Mouse (Mus musculus) spleen, adult 12 weeks (tissue): ENCODE measurements around the gene Ptprz1.

Experiments
- DNase-seq: peaks from one replicate; pipeline ENCODE4 v3.0.0; 2022; ENCODE audit warnings: low spot score

Ptprz1 gene

DNA sequence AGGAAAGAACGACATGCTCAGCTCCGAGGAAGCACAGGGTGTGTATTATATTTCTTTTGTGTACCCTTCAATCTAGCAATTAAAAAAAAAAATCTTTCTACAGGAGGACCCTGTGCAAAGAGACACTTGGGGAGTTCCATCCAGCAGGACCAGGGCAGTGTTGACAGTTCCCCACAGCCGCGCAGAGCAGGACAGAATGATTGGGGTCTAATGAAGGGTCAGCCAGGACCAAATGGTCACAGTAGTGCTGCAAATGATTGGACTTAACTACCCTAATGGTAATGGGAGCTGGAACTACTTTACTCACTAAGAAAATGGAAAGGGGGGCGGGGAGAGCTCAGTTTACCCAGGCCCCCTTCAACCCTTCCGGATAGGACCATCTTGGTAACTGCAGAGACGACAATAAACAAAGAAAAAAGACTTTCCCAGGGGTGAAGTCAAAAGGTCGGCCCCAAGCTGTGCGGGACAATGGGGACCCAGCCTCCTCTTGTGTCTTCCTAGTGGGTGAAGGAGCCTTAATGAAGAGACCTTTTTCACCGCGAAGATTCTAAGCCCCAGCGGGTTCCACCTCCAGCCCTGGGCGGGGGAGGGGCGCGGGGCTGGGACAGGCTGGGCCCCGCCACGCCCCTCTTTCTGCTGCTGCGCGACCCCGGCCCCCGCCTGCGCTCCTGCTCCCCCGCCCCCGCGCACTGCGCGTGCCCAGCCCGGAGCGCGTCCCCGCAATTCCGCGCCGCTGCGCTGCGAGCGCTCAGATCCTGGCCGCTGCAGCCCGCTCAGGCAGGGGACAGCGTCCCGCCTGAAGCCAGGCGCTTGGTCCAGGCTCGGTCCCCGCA, at the start of gene Ptprz1:
TSS of gene Ptprz1 (plus strand) at position 722 of the 833 bp plus-strand sequence.
- DNase-seq, result no peak

DNA sequence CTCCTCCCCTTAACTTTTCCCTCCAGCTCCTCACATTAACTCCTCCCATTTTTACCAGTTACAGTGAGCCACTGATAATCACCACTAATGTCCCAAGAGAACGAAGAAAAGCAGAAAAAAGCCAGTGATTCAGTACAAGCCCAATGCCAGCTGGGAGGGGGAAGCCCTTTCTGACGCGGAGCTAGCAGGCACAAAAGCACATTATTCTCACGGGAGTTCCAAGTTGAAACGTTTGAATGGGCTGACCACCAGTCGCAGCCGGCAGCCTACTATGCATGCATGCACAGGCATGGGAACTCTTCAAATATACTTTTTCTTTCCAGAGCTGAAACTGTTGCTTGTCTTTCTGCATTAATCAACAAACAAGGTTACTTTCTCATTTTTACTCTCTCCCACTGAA, 41.7 kb upstream of the Ptprz1 start:
- no peak for DNase-seq

DNA sequence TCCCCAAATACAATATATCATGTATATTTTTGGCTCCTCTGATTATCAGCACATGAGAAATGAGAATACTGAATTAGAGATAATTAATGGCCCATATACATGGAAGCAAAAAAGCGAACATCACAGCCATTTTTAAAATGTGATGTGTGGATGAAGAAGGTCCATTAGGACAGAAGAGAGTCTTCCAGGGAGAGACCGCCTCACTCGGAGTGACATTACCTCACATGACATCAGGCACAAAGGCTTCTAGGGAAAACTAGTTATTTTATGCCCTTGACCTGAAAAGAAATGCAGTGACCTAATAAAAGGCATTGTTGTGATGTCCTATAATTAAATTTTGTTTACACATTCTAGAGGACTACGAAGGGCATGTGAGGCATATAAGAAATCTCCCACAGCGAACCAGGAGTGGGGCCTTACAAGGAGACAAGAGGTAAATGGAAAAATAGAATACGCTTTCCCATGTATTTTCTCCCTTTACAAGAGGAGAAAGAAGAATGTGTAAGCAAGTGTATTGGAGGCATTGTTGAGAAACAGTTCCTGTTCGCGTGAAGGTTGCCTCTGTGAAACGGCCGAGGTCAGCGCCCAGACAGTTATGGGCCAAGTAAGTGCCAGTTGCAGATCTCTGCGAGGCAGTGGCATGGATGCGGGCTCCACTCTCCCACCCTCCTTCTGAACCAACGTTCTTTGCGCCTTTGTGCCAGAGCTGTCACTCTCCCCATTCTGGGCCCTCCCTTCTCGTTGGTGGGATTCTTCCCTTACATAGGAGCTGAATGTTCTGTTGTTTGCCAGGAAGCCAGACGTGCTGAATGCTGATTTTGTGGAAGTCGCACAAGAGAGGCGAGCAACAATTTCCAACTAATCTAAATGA, 41.0 kb upstream of the Ptprz1 start:
- no peak for DNase-seq

DNA sequence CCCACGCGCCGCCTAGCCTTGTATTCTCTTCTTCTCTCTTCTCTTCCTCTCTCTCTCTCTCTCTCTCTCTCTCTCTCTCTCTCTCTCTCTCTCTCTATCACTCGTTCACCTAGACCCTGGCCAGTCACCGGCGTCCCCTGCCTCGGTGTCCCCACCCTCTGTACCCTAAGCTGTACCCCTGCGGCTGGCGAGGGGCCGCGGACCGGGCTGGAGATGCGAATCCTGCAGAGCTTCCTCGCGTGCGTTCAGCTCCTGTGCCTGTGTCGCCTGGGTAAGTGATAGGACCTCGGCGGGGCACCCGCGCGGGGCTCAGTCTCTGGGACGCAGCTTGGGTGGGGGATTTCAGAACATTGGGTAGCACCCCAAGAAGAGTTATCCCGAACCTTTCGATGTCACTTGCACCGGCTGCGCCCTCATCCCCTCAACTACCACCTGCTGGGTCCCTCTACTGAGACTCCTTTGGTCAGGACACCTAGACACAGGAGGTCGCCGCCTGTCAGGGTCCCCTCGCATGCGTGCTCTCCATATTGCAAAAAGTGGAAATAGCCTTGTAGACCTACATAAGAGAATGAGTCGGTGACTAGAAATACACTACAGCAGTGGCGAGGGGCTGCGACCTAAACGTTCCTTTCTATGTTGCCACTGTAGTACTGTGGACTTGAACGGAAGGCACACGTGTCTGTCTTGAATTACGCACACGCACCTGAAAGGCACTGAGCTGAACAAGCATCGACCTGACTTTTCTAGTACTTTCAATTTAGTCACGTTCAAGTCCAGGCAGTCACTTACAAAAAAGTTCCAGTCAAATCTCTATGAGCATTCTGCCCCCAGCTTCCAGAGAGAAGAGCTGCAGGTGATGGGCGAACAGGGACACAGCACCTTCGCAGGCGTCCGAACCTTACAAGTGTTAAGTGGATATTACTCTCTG, 576 bp downstream of the Ptprz1 start:
- DNase-seq, result no peak

DNA sequence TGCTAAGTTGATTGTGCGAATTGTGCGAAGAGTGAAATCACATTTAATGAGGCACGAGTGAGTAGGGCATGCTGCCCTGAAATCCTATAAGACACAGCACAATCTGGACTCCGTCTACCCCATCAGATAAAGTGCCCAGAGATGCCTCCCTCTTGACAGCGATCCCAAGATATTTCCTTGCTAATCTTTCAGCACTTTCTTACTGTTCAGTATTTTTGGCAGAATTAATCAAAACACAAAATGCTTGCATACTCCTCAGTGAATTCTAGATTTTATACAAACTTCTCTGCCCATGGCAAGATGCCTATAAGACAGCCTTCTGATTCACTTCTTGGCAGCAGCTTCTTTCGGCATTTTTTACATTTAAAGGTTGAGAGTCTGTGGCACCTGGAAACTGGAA, 12.7 kb downstream of the Ptprz1 start:
- no peak for DNase-seq

DNA sequence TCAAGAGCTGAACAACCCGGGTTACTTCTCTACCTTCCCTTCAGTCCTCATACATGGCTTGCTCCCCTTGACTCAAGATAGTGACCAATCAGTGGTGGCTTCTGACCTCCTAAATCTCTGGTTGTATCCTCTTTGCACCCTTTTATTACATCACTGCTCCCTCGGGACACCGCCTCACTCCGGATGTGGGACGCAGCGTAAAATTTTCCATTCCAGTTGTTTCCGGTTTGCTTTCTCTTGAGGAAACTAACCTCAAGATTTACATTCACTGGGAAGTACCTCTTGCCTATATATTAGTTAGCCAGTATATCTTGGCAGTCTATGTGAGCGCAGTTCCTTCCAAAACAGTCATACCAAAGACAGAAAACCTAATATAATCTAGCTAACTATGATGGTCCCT, 14.0 kb downstream of the Ptprz1 start:
- DNase-seq, result no peak

DNA sequence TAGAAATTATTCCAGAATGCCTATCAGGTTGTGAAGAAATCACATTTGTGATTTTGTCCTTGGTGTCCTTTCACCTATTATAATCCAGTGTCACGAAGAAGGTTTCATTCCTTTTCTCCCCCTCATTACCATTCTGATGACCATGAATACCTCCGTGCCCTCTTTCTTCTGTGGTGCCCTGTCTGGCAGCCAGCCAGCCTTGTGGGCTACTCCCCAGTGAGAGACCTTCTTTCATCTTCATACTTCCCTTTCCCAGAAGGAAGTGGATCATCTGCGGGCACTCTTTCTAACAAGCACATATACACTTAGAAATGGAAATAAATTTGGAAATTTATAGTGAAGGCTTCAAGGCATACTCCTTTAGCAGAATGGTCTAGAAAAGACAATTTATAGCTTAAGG, 26.7 kb downstream of the Ptprz1 start:
- no peak for DNase-seq

DNA sequence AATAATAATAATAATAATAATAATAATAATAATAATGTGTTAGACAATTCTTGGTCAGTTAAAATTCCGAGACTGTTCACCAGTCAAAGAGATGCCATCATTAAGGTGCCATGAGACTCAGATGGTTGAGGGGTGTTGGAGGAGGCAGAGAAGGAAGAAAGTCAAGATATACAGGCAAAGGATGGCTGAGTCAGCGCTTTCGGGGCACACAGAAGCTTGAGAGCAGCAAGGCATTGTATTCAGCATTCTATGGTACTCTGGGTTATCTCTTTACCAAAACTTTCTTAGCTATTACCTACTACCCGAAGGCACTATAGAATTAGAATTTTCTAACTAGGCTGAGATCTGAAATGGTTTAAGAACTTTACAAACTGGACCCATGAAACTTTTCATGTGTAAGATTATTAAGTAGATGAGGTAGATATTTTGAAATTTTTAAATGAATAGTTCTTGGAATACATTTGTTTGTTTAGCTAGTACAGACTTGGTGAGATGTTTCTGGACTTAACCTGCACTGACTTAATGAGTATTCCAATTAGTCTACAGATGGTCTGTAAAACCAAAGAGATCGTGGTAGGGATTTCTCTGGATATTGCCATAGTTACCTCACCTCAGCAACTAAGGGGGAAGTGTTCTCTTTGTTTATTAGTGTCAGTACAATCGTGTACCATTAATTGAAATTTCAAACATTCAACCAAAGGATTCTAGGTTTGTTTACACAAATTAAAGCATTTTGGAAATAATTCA, 33.4 kb downstream of the Ptprz1 start:
- DNase-seq, result no peak

DNA sequence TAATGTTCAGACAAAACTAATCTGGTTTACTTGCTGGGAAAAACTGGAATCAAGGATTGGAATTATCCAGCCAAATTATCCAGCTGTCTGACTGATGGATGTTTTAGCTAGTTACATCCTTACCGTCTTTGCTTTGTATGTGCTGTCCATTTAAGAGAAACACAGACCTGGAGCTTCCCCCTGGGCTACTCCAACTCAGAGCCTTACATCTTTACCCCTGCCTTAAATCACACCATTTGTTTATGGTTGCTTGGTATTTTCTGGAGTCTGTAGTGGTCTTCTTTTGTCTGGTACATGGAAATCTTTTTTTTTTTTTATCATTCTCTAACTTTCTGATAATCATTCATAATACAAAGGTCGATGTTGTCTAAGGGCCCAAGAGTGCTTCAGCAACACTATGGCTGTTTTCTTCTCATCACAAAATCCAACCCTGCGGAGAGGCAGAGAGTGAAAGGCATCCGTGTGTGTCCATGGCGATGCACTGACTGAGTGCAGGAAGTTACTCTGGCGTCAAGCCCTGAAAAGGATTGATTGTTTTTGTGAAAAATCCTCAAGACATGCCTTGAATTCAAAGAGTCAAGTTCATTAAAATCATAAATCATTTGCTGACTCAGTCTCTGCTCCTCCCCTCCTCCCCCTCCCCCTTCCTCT, 34.1 kb downstream of the Ptprz1 start:
- no peak for DNase-seq

DNA sequence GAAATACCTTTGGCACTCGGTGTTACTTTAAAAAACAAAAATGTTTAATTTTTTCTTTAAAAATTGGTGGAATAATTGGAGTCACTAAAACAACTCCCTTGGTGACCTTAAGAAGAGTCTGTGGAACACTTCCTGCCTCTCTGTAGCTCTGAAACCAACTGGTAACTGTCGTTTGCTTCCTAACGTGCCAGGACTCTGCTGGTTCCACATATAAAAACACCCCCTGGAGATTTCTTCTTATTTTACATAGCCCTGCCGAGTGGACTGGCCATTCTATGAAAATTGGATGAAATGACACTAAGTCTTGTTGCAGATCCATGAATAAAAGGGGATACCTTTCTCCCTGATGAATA, 34.6 kb downstream of the Ptprz1 start:
- no peak for DNase-seq

DNA sequence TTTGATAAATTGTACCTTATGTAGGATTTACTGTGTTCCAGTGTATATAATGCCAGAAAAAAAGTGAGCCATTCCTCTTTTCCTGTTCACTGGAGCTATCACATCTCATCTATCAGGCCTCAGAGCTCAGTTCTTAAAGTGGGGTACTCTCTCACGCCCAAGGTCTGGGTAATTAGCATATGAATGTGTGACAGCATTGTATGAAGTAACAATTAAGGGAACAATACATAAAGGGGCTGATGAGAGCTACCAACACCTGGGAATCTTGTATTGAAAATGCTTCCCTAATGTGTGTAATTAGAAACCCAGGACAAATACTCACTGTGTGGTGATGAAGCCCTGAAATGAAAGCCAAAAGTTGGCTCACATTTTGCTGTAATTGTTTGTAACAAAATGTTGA, 47.6 kb downstream of the Ptprz1 start:
- DNase-seq, result no peak

DNA sequence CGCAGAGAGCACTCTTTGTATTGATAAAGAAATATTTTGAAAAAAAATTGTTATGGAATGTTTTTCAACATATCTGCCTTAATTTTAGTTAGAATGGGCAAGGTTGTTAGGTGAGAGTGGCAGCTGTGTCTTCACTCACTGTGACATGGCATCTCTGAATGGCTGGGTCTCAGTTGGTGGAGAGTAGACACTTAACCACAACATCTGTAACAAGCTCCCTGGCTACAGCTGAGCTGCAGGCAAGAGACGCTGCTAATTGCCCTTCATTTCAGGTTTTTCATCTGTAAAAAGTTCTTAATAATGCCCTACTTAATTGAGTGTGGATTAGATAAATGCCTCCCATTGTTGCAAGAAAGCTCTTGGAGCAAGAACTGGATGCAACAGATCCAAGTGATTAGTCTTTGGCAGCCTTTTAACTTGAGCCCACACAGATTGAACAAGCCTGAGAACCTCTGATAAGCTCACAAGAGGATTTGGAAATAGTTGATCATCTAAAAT, 57.5 kb downstream of the Ptprz1 start:
- DNase-seq, result no peak

DNA sequence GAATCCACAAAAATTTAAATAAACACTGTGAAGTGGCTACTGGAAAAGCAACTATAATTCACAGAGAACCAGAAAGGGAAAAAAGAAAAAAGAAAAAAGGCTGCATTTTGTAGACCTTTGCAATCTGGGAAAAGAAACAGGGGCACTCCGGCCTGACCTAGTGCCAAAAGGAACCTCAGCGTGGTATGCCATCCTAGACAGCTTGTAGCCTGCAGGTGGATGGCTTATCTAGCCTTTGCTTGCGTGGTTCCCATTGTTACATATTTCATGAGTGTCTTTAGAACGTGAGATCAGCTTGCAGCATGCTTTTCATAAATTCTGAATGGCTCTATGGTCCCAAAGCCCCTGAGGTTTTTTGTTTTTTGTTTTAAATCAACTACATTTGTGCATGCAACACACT, 61.8 kb downstream of the Ptprz1 start:
- no peak for DNase-seq

DNA sequence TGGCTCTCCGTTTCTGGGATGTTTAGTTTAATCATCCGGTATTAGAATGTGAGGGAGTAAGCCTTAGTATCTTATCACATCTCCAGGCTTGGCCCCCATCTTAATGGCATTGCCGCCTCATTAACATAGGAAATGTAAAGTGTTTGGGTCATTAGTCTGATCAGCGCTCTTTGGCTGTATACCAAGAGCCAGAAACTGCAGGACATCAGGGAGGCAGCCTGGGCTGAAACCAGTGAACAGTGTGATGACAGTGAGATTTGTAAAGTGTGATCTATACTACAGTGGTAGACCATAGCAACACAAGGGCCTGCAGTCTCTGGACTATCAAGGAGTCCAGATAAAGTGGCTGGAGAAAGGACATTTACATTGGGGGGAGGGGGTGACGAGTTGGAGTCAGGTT, 62.2 kb downstream of the Ptprz1 start:
- no peak for DNase-seq

DNA sequence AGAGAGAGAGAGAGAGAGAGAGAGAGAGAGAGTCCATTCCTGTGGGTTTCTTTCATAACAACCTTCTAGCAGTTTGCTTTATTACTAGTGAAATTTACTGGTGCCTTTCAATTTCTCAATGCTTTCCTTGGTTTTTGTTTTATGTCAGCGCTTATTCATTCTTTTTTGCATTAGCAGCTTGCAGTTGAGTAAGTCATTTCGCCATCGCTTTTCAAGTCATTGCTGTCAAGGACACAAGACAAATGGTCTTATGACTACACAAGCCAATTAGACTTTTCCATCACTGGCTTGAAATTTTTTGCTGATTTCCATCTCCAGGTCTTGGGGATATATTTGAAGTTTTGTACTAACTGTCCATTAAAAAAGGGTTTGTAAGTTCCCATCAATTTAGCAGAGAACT, 68.9 kb downstream of the Ptprz1 start:
- no peak for DNase-seq

DNA sequence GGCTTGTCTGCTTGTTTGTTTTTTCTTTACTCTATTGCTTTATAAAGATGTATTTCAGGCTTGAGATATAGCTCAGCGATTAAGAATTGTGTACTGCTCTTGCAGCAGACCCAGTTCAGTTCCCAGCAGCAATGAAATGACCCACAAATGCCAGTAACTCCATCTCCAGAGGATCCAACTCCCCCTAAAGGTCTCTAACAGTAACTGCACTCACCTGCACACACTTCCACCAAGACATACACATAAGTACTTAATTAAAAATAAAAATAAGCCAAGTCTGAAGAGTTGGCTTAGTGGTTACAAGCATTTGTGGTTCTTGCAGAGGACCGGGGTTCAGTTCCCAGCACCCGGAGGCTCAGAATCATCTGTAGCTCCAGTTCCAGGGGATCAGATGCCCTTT, 88.1 kb downstream of the Ptprz1 start:
- DNase-seq, result no peak

DNA sequence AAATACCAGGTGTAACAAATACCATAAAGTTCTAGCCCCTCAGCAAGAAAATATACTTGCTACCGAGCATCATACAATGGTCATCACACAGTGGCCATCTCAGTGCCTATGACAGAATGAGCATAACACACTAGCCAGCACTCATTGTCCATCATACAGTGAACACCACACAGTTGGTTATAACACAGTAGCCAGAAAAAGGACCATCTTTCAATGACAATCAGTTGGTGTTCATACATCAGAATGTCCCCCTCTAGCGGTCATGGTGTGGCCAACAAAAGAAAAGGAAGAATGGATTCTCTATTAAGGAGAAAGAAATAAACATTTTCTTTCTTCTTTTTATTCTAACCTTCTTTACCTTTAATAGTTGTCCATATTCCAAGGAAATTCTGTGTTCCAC, 92.8 kb downstream of the Ptprz1 start:
- DNase-seq, result no peak

DNA sequence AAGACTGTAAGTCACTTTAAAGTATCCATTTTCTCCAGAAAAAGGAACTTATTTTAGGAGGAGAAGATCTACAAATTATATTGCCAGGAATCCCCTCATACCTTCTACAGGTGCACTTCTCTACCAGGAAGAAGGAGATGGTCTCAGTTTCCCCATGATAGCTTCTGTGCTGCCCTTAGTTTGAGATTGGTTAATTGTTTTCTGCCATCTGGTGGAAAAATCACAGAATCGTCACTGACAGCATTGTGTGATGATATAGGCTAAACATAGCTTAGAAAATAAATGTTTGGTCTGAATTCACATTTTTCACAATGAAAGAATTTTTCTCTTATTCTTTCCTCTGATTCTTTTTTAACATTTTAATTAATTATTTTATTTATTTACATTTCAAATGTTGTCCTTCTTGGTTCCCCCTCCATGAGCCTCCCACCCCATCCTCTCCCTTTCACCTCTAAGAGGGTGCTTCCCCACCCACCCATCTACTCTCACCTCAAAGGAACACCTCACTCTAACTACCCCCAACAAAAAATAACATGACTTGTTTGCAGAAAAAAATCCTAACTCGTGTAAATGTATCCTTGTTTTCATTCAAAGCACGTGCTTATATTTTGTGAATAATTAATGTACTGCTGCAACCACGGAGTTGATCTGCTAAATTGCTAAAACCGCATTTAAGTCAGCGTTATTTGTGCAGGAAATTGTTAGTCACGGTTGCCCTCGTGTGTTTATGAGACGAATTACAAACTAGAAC, 108.6 kb downstream of the Ptprz1 start:
- no peak for DNase-seq

DNA sequence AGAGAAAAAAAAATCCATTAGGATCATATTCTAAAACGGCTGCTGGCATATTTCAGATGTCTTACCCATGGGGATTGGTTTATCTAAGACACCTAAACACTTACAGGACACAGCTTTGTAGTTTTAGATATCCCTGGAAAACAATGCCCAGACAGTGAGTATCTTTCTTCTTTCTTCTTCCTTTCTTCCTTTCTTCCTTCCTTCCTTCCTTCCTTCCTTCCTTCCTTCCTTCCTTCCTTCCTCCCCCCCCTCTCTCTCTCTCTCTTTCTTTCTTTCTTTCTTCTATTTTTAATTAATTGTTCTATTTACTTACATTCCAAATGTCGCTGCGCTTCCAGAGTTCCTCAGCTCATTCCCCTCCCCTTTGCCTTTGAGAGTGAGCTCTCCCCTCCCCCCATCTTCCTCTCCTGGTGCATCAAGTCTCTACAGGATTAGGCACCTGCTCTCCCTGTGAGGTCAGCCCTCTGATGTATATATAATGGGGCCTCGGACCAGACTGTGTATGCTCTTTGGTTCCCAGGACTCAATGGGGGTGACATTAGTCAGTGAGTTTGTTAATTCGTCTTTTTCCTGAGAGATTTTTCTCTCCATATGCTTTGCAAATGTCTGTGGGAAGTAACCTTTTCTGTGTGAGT, 109.3 kb downstream of the Ptprz1 start:
- no peak for DNase-seq

DNA sequence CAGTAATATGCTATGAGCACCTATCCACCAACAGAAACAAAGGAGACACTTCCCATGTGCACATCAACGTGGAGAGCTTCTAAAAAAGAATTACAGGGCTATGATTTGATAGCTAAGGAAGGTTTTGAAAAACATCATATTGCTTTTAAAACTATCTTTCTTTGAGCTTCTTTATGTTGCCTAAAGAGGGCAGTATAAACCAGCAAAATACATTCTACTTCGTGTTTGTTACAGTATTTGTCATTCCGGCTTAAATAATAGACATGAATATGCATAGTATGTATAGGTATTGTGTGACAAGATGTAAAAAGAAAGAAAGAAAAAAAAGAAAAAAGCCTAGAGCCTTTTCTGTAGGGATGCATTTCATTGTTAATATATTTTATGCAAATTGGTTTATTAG, 127.8 kb downstream of the Ptprz1 start:
- DNase-seq, result no peak
